Mouse (Mus musculus) kidney, postnatal 0 days (tissue): Measurements from ENCODE around the gene Vangl2. TPM values are rescaled to one million over a fixed set of nuclear protein-coding genes. Genes with fewer than 3 reads are reported as not detected.
"Not testable (repeated sequence)": the region's sequence is repeated elsewhere in the genome, so short reads cannot be mapped to it uniquely, and the experiment has no call there.

Experiments used
- ATAC-seq: fragments of 200-750 bp; cut with Nextera tagmentation; replicated peaks from 2 replicates; pipeline ENCODE4 v1.8.0; 2017; ENCODE audit warnings: low read depth, moderate number of reproducible peaks, moderate TSS enrichment, moderate library complexity; ENCODE audit not compliant: low FRiP score
- DNase-seq: peaks from one replicate; pipeline ENCODE4 v3.0.0-alpha.2; 2016; ENCODE audit warnings: low spot score
- H3K27ac ChIP-seq: fragments of 300-500 bp; sonication (generic); 2 replicates; pipeline ENCODE4 v1.5.1; 2014; ENCODE audit warnings: mild to moderate bottlenecking
- H3K27me3 ChIP-seq: fragments of 300-500 bp; sonication (generic); 2 replicates; pipeline ENCODE4 v1.6.1; 2014; ENCODE audit warnings: low read length, mixed read lengths; ENCODE audit not compliant: insufficient read depth
- H3K36me3 ChIP-seq: fragments of 300-500 bp; sonication (generic); 2 replicates; pipeline ENCODE4 v1.6.1; 2014; ENCODE audit warnings: low read length, mixed read lengths; ENCODE audit not compliant: insufficient read depth
- H3K4me1 ChIP-seq: fragments of 300-500 bp; sonication (generic); replicated peaks from 2 replicates; pipeline ENCODE4 v1.6.1; 2014; ENCODE audit warnings: antibody characterized with exemption, low read length, mixed read lengths; ENCODE audit not compliant: insufficient read depth
- H3K4me2 ChIP-seq: fragments of 300-500 bp; sonication (generic); 2 replicates; pipeline ENCODE4 v1.6.1; 2014; ENCODE audit warnings: mild to moderate bottlenecking, low read length, moderate library complexity, mixed read lengths
- H3K4me3 ChIP-seq: fragments of 300-500 bp; sonication (generic); replicated peaks from 2 replicates; pipeline ENCODE4 v1.5.1; 2014; ENCODE audit warnings: low read depth, low read length
- H3K9ac ChIP-seq: fragments of 300-500 bp; sonication (generic); 2 replicates; pipeline ENCODE4 v1.6.1; 2014; ENCODE audit warnings: low read depth, low read length
- H3K9me3 ChIP-seq: fragments of 300-500 bp; sonication (generic); replicated peaks from 2 replicates; pipeline ENCODE4 v1.6.1; 2016; ENCODE audit warnings: low read length, inconsistent platforms, mixed read lengths
- CTCF ChIP-seq: IDR thresholded peaks from 2 replicates; pipeline ENCODE4 v1.5.1; 2016; ENCODE audit warnings: antibody characterized with exemption, low read depth, mild to moderate bottlenecking, moderate library complexity
- WGBS: fragments of 180-500 bp; shearing (Covaris S2); extraction: QIAGEN DNeasy Blood & Tissue Kit; methylation state at CpG from one replicate; pipeline ENCODE4 v1.1.7; 2014; 5-methylcytosine and 5-hydroxymethylcytosine counted together
- polyA plus RNA-seq: library from polyadenylated mRNA; unstranded; fragments of >200 nt; fragmentation: Nextera tagmentation; extraction: Ambion mirVana; gene quantifications from 2 replicates; pipeline ENCODE4 v1.2.1, GENCODE M21; 2015

Gene Vangl2
- polyA plus RNA-seq, 1 experiment from 2014 or later: 13.8 TPM

DNA sequence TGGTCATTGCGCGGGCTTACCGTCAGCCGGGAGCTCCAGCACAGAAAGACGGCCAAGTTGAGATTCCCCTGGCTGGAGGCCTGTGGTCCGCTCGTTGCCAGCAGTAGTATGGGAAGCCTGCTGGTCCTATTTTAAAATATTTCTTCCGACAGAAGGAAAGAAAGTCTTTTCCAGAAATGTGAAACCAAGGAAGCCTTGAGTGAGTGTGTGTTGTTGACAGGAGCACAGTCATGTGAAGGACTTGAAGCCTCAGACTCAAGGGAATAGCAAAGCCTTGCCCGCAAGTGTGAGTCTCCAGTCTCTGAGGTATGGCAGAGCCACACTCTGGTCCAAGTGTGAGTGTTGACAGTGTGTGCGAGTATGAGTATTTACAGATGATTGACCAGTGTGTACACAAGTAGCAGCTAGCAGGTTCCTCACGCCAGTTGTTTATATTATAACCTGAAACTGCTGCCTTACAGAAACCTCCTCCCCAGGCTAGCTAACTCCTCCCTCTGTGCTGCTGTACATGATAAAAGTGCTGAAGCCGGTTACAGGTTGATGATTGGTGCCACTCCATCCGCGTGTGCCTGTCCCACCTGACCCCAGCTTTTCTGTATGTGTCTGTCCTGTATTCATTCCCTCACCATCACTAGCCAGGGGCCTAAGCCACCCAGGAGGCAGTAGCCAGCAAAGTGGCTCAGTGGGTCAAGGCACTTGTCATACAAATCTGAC, 51.3 kb downstream of the Vangl2 start:
- no peak overlapping the region for H3K27ac ChIP-seq
- H3K27me3 ChIP-seq: no peaks in the 10 kb centered on the region
- WGBS: 80% methylated on average over 14 of the region's 14 CpGs
- no peaks in the 10 kb centered on the region for H3K36me3 ChIP-seq
- DNase-seq: no peak
- ATAC-seq: no peak
- no peak overlapping the region for H3K4me2 ChIP-seq
- no peaks in the 10 kb centered on the region for H3K9me3 ChIP-seq
- H3K4me3 ChIP-seq: no peak overlapping the region
- H3K4me1 ChIP-seq: no peaks in the 10 kb centered on the region
- TF ChIP-seq CTCF: no peak
- H3K9ac ChIP-seq: no peak overlapping the region

GRCm38 (mm10) chr1:171975831-171976230, 52.4 kb downstream of the Vangl2 start:
- Histone ChIP-seq H3K36me3 (no peaks in the 10 kb centered on the region), H3K9ac (no peak overlapping the region), H3K27ac (no peak overlapping the region), H3K4me3 (no peak overlapping the region), H3K27me3 (no peaks in the 10 kb centered on the region), H3K4me2 (no peak overlapping the region), H3K9me3 (no peaks in the 10 kb centered on the region), H3K4me1 (no peaks in the 10 kb centered on the region)
- no peak for TF ChIP-seq CTCF
- no peak for ATAC-seq
- 92% methylated on average over 4 of the region's 4 CpGs for WGBS
- no peak for DNase-seq

- H3K9ac ChIP-seq: no peak overlapping the region
Measured at GRCm38 (mm10) chr1:171975377-171975776, 52.9 kb downstream of the Vangl2 start.

GRCm38 (mm10) chr1:171974361-171974760, 53.9 kb downstream of the Vangl2 start:
- not testable (repeated sequence) for H3K9me3 ChIP-seq, H3K9ac ChIP-seq, DNase-seq, H3K36me3 ChIP-seq, ATAC-seq, H3K4me3 ChIP-seq, H3K27ac ChIP-seq, H3K4me2 ChIP-seq, H3K4me1 ChIP-seq, H3K27me3 ChIP-seq
- WGBS: 96% methylated on average over 2 of the region's 2 CpGs

More at GRCm38 (mm10) chr1:171975377-171975776, 52.9 kb downstream of the Vangl2 start:
- no peaks in the 10 kb centered on the region for H3K9me3 ChIP-seq
- H3K4me2 ChIP-seq: no peak overlapping the region
- H3K4me1 ChIP-seq: no peaks in the 10 kb centered on the region
- WGBS: 91% methylated on average over 9 of the region's 9 CpGs
- DNase-seq: no peak
- H3K27me3 ChIP-seq: no peaks in the 10 kb centered on the region
- no peak overlapping the region for H3K27ac ChIP-seq
- no peak overlapping the region for H3K4me3 ChIP-seq
- TF ChIP-seq CTCF: no peak
- no peaks in the 10 kb centered on the region for H3K36me3 ChIP-seq
- ATAC-seq: no peak

DNA sequence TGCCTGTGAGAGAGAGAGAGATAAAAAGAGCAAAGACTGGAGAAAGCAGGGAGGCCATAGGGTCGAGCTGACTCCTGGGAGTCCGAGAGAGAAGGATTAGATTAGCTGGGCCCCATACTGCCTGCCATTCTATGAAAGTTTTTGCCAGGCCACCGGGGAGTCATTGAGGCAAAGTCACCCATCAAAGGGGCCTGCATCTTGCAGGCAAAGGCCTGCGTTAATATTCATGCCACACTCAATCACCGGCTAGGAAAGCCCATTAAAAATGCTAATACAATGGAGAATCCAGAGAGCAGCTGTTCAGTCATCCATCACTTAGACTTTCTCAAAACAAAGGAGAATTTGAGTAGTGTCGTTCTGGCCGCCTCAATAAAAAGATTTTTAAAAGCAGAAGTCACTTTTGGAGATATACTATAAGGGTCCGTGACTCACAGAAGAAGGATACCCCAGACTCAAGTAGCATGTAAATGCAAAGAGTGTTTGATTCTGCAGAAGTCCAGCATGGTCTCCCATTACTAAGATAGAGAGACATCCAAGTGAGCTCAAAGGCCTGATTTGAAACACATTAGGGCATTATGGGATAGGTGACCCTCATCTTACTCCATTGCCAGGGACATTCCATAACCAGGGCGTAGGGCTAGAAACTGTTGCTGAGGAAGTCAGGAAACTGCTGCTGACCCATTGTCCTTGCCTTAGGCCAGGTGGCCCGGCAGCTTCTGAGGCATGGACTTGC, 57.2 kb downstream of the Vangl2 start:
- WGBS: 39% methylated on average over 10 of the region's 10 CpGs
- DNase-seq (no peak), ATAC-seq (no peak)
- H3K9ac ChIP-seq: no peak overlapping the region
- no peak overlapping the region for H3K27ac ChIP-seq
- no peaks in the 10 kb centered on the region for H3K4me1 ChIP-seq
- H3K36me3 ChIP-seq: no peaks in the 10 kb centered on the region
- H3K27me3 ChIP-seq: no peaks in the 10 kb centered on the region
- no peaks in the 10 kb centered on the region for H3K9me3 ChIP-seq
- no peak for TF ChIP-seq CTCF
- no peak overlapping the region for H3K4me2 ChIP-seq
- H3K4me3 ChIP-seq: no peak overlapping the region

DNA sequence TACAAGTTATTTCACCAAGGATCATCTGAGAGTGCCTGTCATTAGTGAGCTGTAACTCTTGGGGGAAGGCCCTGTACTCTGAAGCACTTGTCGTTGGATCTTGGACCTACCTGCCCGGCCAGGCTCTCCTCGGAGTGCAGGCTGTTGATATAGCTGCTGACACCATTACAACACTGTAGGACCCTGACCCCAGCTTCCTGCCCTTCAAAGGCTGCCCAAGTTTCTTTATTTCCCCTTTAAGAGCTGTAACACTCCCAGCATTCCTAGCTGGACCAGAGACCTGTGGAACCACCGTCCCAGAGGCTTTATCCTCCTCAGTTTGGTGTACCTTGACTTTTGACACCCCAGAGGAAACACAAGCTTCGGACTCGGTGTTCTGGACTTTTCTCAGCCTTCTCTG, 59.0 kb downstream of the Vangl2 start:
- no peak overlapping the region for H3K27ac ChIP-seq
- no peak for DNase-seq
- 63% methylated on average over 6 of the region's 6 CpGs for WGBS
- TF ChIP-seq CTCF: no peak
- no peaks in the 10 kb centered on the region for H3K27me3 ChIP-seq
- H3K4me2 ChIP-seq: no peak overlapping the region
- ATAC-seq: no peak
- no peak overlapping the region for H3K4me3 ChIP-seq
- no peaks in the 10 kb centered on the region for H3K4me1 ChIP-seq
- H3K9ac ChIP-seq: no peak overlapping the region
- no peaks in the 10 kb centered on the region for H3K36me3 ChIP-seq
- no peaks in the 10 kb centered on the region for H3K9me3 ChIP-seq
